Mouse (Mus musculus) brown adipose tissue, adult 24 weeks (tissue): ENCODE results near the gene Kcnk12. TPM values are rescaled to one million over a fixed set of nuclear protein-coding genes. Genes with fewer than 3 reads are reported as not detected.

Experiments
- H3K27ac ChIP-seq: fragments of 200-500 bp; replicated peaks from 2 replicates; pipeline ENCODE4 v1.5.1; 2012; ENCODE audit warnings: low read depth, mild to moderate bottlenecking, low read length
- H3K4me1 ChIP-seq: fragments of 200-500 bp; 2 replicates; pipeline ENCODE4 v1.6.1; 2012; ENCODE audit warnings: low read length, mixed read lengths; ENCODE audit not compliant: control insufficient read depth, insufficient read depth, insufficient read length
- H3K4me3 ChIP-seq: fragments of 200-500 bp; 2 replicates; pipeline ENCODE4 v1.5.1; 2012; ENCODE audit warnings: low read depth, mild to moderate bottlenecking, low read length, moderate library complexity; ENCODE audit not compliant: insufficient read depth
- polyA plus RNA-seq: library from polyadenylated mRNA; stranded (reverse); fragments of >200 nt; gene quantifications from 2 replicates; pipeline ENCODE4 v1.2.4, GENCODE M21; 2012; ENCODE audit not compliant: missing spikeins, insufficient read depth, insufficient read length

Gene Kcnk12
- polyA plus RNA-seq, 1 experiment, result not detected

GRCm38 (mm10) chr17:87763146-87763545 lies 34.6 kb downstream of the Kcnk12 start:
- Histone ChIP-seq H3K4me3 (no peak overlapping the region), H3K27ac (no peak overlapping the region), H3K4me1 (no peaks in the 10 kb centered on the region)

GRCm38 (mm10) chr17:87760315-87760714 lies 37.5 kb downstream of the Kcnk12 start:
- H3K4me1 ChIP-seq, result no peaks in the 10 kb centered on the region

GRCm38 (mm10) chr17:87745926-87746888 lies 51.6 kb downstream of the Kcnk12 start:
- no peaks in the 10 kb centered on the region for H3K4me1 ChIP-seq
- no peak overlapping the region for H3K27ac ChIP-seq
- peak overlapping the region; percentile 54 for H3K4me3 ChIP-seq

More at GRCm38 (mm10) chr17:87760315-87760714, 37.5 kb downstream of the Kcnk12 start:
- Histone ChIP-seq H3K4me3 (no peak overlapping the region), H3K27ac (no peak overlapping the region)

GRCm38 (mm10) chr17:87744985-87745925 lies 52.5 kb downstream of the Kcnk12 start:
- H3K4me3 ChIP-seq, result peak overlapping the region; percentile 54
- no peak overlapping the region for H3K27ac ChIP-seq
- H3K4me1 ChIP-seq, result no peaks in the 10 kb centered on the region

GRCm38 (mm10) chr17:87739835-87740234 lies 58.0 kb downstream of the Kcnk12 start:
- Histone ChIP-seq H3K4me1 (no peaks in the 10 kb centered on the region), H3K4me3 (no peak overlapping the region), H3K27ac (no peak overlapping the region)

GRCm38 (mm10) chr17:87737144-87737543 lies 60.6 kb downstream of the Kcnk12 start:
- Histone ChIP-seq H3K27ac (no peak overlapping the region), H3K4me1 (no peaks in the 10 kb centered on the region), H3K4me3 (no peak overlapping the region)

GRCm38 (mm10) chr17:87734471-87734870 lies 63.3 kb downstream of the Kcnk12 start:
- Histone ChIP-seq H3K27ac (no peak overlapping the region), H3K4me3 (no peak overlapping the region), H3K4me1 (no peaks in the 10 kb centered on the region)

GRCm38 (mm10) chr17:87731962-87732361 lies 65.8 kb downstream of the Kcnk12 start:
- Histone ChIP-seq H3K4me3 (no peak overlapping the region), H3K4me1 (no peaks in the 10 kb centered on the region), H3K27ac (no peak overlapping the region)

- Histone ChIP-seq H3K4me3 (no peak overlapping the region), H3K4me1 (no peaks in the 10 kb centered on the region), H3K27ac (no peak overlapping the region)
Observed at GRCm38 (mm10) chr17:87726489-87727356, 71.1 kb downstream of the Kcnk12 start.

GRCm38 (mm10) chr17:87724727-87725126 lies 73.1 kb downstream of the Kcnk12 start:
- H3K4me3 ChIP-seq, result no peak overlapping the region

GRCm38 (mm10) chr17:87700101-87700500 lies 97.7 kb downstream of the Kcnk12 start:
- peak overlapping the region; percentile 93 for H3K27ac ChIP-seq
- H3K4me3 ChIP-seq, result peak overlapping the region; percentile 16; the same call in 1 of the 2 replicates
- H3K4me1 ChIP-seq, result no peaks in the 10 kb centered on the region; the same call in 1 of the 2 replicates

More at GRCm38 (mm10) chr17:87724727-87725126, 73.1 kb downstream of the Kcnk12 start:
- Histone ChIP-seq H3K4me1 (no peaks in the 10 kb centered on the region), H3K27ac (no peak overlapping the region)

GRCm38 (mm10) chr17:87698996-87699765 lies 98.6 kb downstream of the Kcnk12 start:
- peak overlapping the region; percentile 93 for H3K27ac ChIP-seq
- H3K4me1 ChIP-seq, result no peaks in the 10 kb centered on the region; the same call in 1 of the 2 replicates
- peak overlapping the region; percentile 9; the same call in 1 of the 2 replicates for H3K4me3 ChIP-seq

GRCm38 (mm10) chr17:87696814-87697213 lies 101.0 kb downstream of the Kcnk12 start:
- H3K4me3 ChIP-seq, result no peak overlapping the region
- H3K4me1 ChIP-seq, result no peaks in the 10 kb centered on the region; the same call in 1 of the 2 replicates
- H3K27ac ChIP-seq, result no peak overlapping the region
